Mouse (Mus musculus) G1E (cell line): ENCODE data around the gene Znrf1.

ENCODE experiments used
- CTCF ChIP-seq: IDR thresholded peaks from 2 replicates; pipeline ENCODE4 v1.5.1; 2012; ENCODE audit warnings: low read depth, low read length, inconsistent platforms, mixed read lengths
- GATA1 ChIP-seq: IDR thresholded peaks from 2 replicates; pipeline ENCODE4 v1.6.1; 2012; ENCODE audit warnings: borderline replicate concordance, low read length, inconsistent platforms, mixed read lengths
- POLR2AphosphoS5 ChIP-seq: IDR thresholded peaks from 2 replicates; pipeline ENCODE4 v1.6.1; 2012; ENCODE audit warnings: low read depth, low read length, inconsistent platforms; ENCODE audit not compliant: insufficient replicate concordance
- TAL1 ChIP-seq: conservative IDR thresholded peaks from 2 replicates; pipeline ENCODE4 v1.6.1; 2012; ENCODE audit warnings: low read depth, low read length, inconsistent platforms, mixed read lengths

DNA sequence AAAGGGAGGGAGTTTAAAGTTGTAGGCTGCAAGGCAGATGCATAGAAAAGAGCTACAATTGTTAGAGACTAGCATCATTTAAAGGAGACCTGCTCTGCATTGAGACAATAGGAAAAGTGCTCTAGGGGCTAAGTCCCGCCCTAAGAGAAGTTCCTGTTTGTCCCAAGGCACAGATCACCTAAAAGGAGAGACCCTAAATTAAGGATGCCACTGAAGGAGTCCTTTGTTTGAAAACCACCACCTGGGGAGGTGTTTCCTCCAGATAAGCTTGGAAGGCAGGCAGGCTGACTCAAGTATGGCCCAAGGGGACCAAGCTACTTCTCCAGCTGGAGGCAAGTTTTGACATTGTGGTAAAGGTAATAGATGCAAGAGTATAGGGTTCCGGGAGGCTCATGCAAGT, 112.9 kb downstream of the Znrf1 start:
- TF ChIP-seq CTCF: no peak
- no peak for TF ChIP-seq TAL1
- TF ChIP-seq GATA1: no peak
- no peak for TF ChIP-seq POLR2AphosphoS5
